Mouse (Mus musculus) kidney, adult 2 months (tissue): ENCODE data around the gene Il9r.

Experiments used
- CTCF ChIP-seq: fragments of 200-500 bp; conservative IDR thresholded peaks from 2 replicates; pipeline ENCODE4 v1.5.1; 2011; ENCODE audit warnings: low read depth, mild to moderate bottlenecking, control low read depth, low read length, moderate library complexity, mixed read lengths; ENCODE audit not compliant: insufficient read depth, insufficient read length
- POLR2A ChIP-seq: fragments of 200-500 bp; IDR thresholded peaks from one replicate; pipeline ENCODE4 v1.6.1; 2011; ENCODE audit warnings: low read depth, low read length, control low read depth

DNA sequence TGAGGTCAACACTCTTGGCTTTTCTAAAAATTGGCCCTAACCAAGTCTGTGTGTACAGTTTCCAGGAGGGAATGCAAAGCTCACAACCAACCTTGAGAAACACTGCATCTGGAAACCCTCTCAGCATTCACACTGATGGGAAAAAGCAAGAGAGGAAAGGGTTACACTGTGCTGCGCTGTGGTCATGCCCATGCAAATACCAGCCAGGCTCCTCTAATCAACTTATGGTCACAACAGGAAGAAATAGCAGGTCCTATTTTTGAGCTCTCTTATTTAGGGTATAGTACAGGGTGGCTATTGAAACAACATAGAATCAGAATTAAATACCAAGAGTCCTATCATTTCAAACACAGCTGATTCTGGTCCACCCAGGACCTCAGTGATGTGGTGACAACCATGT lies 44.5 kb upstream of the Il9r start:
- TF ChIP-seq CTCF (no peak), POLR2A (no peak)
